Mouse (Mus musculus) C2C12 (cell line): ENCODE results near the gene Ptpre.

ENCODE experiments used
- CEBPB ChIP-seq: IDR thresholded peaks from one replicate; pipeline ENCODE4 v1.6.1; 2011; ENCODE audit warnings: low read depth, mild to moderate bottlenecking, control low read depth, moderate library complexity
- CTCF ChIP-seq: IDR thresholded peaks from one replicate; pipeline ENCODE4 v1.5.1; 2011; ENCODE audit not compliant: control insufficient read depth, insufficient read depth, insufficient read length
- FOSL1 ChIP-seq: IDR thresholded peaks from one replicate; pipeline ENCODE4 v1.8.0; 2011; ENCODE audit warnings: mild to moderate bottlenecking, low read length; ENCODE audit not compliant: poor library complexity, insufficient read depth, severe bottlenecking
- MAX ChIP-seq: IDR thresholded peaks from one replicate; pipeline ENCODE4 v1.6.1; 2011; ENCODE audit warnings: mild to moderate bottlenecking, control low read depth
- MYOD1 ChIP-seq: IDR thresholded peaks from one replicate; pipeline ENCODE4 v1.6.1; 2011; ENCODE audit warnings: low read depth; ENCODE audit not compliant: control insufficient read depth, insufficient read length
- MYOG ChIP-seq: IDR thresholded peaks from one replicate; pipeline ENCODE4 v1.6.1; 2011; ENCODE audit not compliant: control insufficient read depth, insufficient read length; ENCODE audit errors: extremely low read depth
- USF1 ChIP-seq: IDR thresholded peaks from one replicate; pipeline ENCODE4 v1.6.1; 2011; ENCODE audit warnings: low read depth, mild to moderate bottlenecking, control low read depth, moderate library complexity

DNA sequence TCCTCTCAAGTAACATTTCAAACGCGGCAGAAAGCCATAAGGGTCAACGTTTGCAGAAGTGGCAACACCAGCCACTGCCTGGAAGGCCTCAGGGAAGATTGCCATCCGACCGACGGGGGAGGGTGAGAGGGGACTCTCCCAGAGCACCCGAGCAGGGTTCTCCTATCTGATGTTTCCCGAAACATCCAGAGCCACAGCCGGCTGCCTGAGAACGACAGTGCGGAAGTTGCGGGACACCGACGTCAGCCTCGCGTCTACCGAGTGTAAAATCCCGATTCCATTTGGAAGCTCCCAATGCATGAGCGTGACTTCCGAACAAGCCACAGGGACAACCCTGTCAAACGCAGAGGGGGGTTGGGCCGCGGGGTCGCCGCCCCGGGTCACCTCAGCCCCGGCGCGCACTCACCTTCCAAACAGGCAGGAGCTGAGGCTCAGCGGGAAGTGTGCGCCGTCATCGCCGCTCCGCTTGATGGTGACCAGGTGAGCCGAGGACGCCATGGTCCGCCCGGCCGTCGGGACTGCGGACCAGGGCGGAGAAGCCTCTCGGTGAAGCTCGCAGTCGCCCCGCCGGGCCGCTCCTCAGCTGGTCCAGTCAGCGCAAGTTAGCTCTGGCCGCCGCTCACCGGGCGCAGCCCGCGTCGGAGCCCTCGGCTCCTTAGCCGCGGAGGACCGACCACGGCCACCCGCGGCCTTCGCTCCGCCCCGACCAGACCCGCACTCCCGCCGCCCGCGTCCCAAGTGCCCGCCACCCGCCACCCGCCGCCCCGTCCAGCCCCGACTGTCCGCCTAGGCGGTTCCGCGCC lies 178.6 kb downstream of the Ptpre start, which contains the start of gene Mki67:
- TF ChIP-seq CTCF (no peak), FOSL1 (no peak), CEBPB (no peak), USF1 (no peak), MYOG (no peak), MAX (no peak), MYOD1 (no peak)
